Mouse (Mus musculus) C2C12 (cell line): ENCODE measurements around the gene Hsd17b14.

Experiments
- CTCF ChIP-seq: IDR thresholded peaks from one replicate; pipeline ENCODE4 v1.5.1; 2011; ENCODE audit not compliant: control insufficient read depth, insufficient read depth, insufficient read length
- FOSL1 ChIP-seq: IDR thresholded peaks from one replicate; pipeline ENCODE4 v1.8.0; 2011; ENCODE audit warnings: mild to moderate bottlenecking, low read length; ENCODE audit not compliant: poor library complexity, insufficient read depth, severe bottlenecking
- USF1 ChIP-seq: IDR thresholded peaks from one replicate; pipeline ENCODE4 v1.6.1; 2011; ENCODE audit warnings: low read depth, mild to moderate bottlenecking, control low read depth, moderate library complexity

DNA sequence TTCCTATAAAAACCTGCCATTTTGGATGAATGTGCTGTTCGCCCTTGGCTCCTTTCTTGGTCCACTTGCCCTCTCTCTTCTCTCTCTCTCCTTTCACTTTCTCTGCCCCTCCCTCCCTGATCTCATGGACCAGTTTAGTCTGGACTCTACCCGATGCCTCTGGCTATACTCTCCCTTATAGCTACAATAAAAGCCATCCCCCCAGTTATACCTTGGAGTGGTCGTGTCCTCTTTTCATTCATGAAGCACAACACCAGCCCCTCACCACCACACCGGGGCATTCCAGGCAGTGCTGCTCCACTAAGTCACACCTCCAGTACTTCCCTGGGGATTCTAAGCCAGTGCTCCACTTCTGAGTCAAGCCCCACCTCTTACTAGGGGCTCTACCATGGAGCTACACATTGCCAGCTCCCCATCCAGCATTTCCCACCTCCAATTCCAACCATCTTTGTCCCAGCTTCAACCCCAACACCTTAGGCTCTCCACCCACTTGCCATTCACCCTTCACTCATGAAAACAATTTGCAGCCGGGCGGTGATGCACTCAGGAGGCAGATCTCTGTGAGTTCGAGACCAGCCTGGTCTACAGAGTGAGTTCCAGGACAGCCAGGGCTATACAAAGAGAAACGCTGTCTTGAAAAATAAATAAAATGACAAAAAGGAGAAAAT is 12.6 kb downstream of the Hsd17b14 start:
- TF ChIP-seq CTCF (no peak), USF1 (no peak), FOSL1 (no peak)
